Mouse (Mus musculus): ENCODE measurements around the gene Ly6g6c. TPM values are rescaled to one million over a fixed set of nuclear protein-coding genes. Genes with fewer than 3 reads are reported as not detected.

Ly6g6c gene
- polyA plus RNA-seq, 1 experiment, result 4.0 TPM

- Histone ChIP-seq H3K4me1 (ENCODE audit: control insufficient read depth, insufficient read depth, low read length) (no peaks in the 10 kb centered on the region), H3K36me3 (ENCODE audit: control insufficient read depth, insufficient read depth, low read length, poor library complexity, severe bottlenecking) (no peaks in the 10 kb centered on the region), H3K9ac (ENCODE audit: low read depth, poor library complexity, severe bottlenecking) (no peak overlapping the region), H3K4me3 (ENCODE audit: low read depth, low read length) (no peak overlapping the region), H3K27me3 (ENCODE audit: control insufficient read depth, insufficient read depth, low read length, poor library complexity, severe bottlenecking) (no peaks in the 10 kb centered on the region), H3K9me3 (replicated peaks; ENCODE audit: control insufficient read depth, insufficient read depth, low read length, poor library complexity, severe bottlenecking) (no peaks in the 10 kb centered on the region), H3K27ac (ENCODE audit: insufficient read depth, low read length) (no peak overlapping the region)
- no peak for TF ChIP-seq CTCF (IDR thresholded peaks at IDR 0.05; ENCODE audit: low read depth, low read length)
- TF ChIP-seq POLR2A (IDR thresholded peaks at IDR 0.05; ENCODE audit: insufficient read depth, low read length), result no peak
- TF ChIP-seq EP300 (IDR thresholded peaks at IDR 0.05; ENCODE audit: insufficient read depth, low read depth, low read length), result no peak
Measured at GRCm38 (mm10) chr17:35100196-35100765, 35.1 kb downstream of the Ly6g6c start.

GRCm38 (mm10) chr17:35101161-35101560, 36.0 kb downstream of the Ly6g6c start:
- Histone ChIP-seq H3K27me3 (ENCODE audit: control insufficient read depth, insufficient read depth, low read length, poor library complexity, severe bottlenecking) (no peaks in the 10 kb centered on the region), H3K4me3 (ENCODE audit: low read depth, low read length) (no peak overlapping the region), H3K4me1 (ENCODE audit: control insufficient read depth, insufficient read depth, low read length) (no peaks in the 10 kb centered on the region), H3K9ac (ENCODE audit: low read depth, poor library complexity, severe bottlenecking) (no peak overlapping the region), H3K27ac (ENCODE audit: insufficient read depth, low read length) (no peak overlapping the region), H3K36me3 (ENCODE audit: control insufficient read depth, insufficient read depth, low read length, poor library complexity, severe bottlenecking) (no peaks in the 10 kb centered on the region), H3K9me3 (replicated peaks; ENCODE audit: control insufficient read depth, insufficient read depth, low read length, poor library complexity, severe bottlenecking) (no peaks in the 10 kb centered on the region)
- TF ChIP-seq CTCF (IDR thresholded peaks at IDR 0.05; ENCODE audit: low read depth, low read length) (no peak), EP300 (IDR thresholded peaks at IDR 0.05; ENCODE audit: insufficient read depth, low read depth, low read length) (no peak), POLR2A (IDR thresholded peaks at IDR 0.05; ENCODE audit: insufficient read depth, low read length) (no peak)

- Histone ChIP-seq H3K27ac (ENCODE audit: insufficient read depth, low read length) (no peak overlapping the region), H3K9ac (ENCODE audit: low read depth, poor library complexity, severe bottlenecking) (no peak overlapping the region)
Measured at GRCm38 (mm10) chr17:35102299-35102698, 37.1 kb downstream of the Ly6g6c start.

GRCm38 (mm10) chr17:35103221-35103690, 38.1 kb downstream of the Ly6g6c start:
- Histone ChIP-seq H3K36me3 (ENCODE audit: control insufficient read depth, insufficient read depth, low read length, poor library complexity, severe bottlenecking) (no peaks in the 10 kb centered on the region), H3K9ac (ENCODE audit: low read depth, poor library complexity, severe bottlenecking) (no peak overlapping the region), H3K4me1 (ENCODE audit: control insufficient read depth, insufficient read depth, low read length) (no peaks in the 10 kb centered on the region), H3K27ac (ENCODE audit: insufficient read depth, low read length) (no peak overlapping the region), H3K27me3 (ENCODE audit: control insufficient read depth, insufficient read depth, low read length, poor library complexity, severe bottlenecking) (no peaks in the 10 kb centered on the region), H3K9me3 (replicated peaks; ENCODE audit: control insufficient read depth, insufficient read depth, low read length, poor library complexity, severe bottlenecking) (no peaks in the 10 kb centered on the region), H3K4me3 (ENCODE audit: low read depth, low read length) (no peak overlapping the region)
- TF ChIP-seq CTCF (IDR thresholded peaks at IDR 0.05; ENCODE audit: low read depth, low read length) (no peak), EP300 (IDR thresholded peaks at IDR 0.05; ENCODE audit: insufficient read depth, low read depth, low read length) (no peak), POLR2A (IDR thresholded peaks at IDR 0.05; ENCODE audit: insufficient read depth, low read length) (no peak)

More at GRCm38 (mm10) chr17:35102299-35102698, 37.1 kb downstream of the Ly6g6c start:
- H3K36me3 ChIP-seq (ENCODE audit: control insufficient read depth, insufficient read depth, low read length, poor library complexity, severe bottlenecking), result no peaks in the 10 kb centered on the region
- TF ChIP-seq EP300 (IDR thresholded peaks at IDR 0.05; ENCODE audit: insufficient read depth, low read depth, low read length) (no peak), POLR2A (IDR thresholded peaks at IDR 0.05; ENCODE audit: insufficient read depth, low read length) (no peak), CTCF (IDR thresholded peaks at IDR 0.05; ENCODE audit: low read depth, low read length) (no peak)
- no peaks in the 10 kb centered on the region for H3K9me3 ChIP-seq (replicated peaks; ENCODE audit: control insufficient read depth, insufficient read depth, low read length, poor library complexity, severe bottlenecking)
- H3K27me3 ChIP-seq (ENCODE audit: control insufficient read depth, insufficient read depth, low read length, poor library complexity, severe bottlenecking), result no peaks in the 10 kb centered on the region
- H3K4me1 ChIP-seq (ENCODE audit: control insufficient read depth, insufficient read depth, low read length), result no peaks in the 10 kb centered on the region
- H3K4me3 ChIP-seq (ENCODE audit: low read depth, low read length), result no peak overlapping the region

GRCm38 (mm10) chr17:35104079-35104478, 38.9 kb downstream of the Ly6g6c start:
- H3K4me3 ChIP-seq (ENCODE audit: low read depth, low read length), result no peak overlapping the region
- no peaks in the 10 kb centered on the region for H3K4me1 ChIP-seq (ENCODE audit: control insufficient read depth, insufficient read depth, low read length)
- H3K9me3 ChIP-seq (replicated peaks; ENCODE audit: control insufficient read depth, insufficient read depth, low read length, poor library complexity, severe bottlenecking), result no peaks in the 10 kb centered on the region
- no peak overlapping the region for H3K27ac ChIP-seq (ENCODE audit: insufficient read depth, low read length)
- H3K36me3 ChIP-seq (ENCODE audit: control insufficient read depth, insufficient read depth, low read length, poor library complexity, severe bottlenecking), result no peaks in the 10 kb centered on the region
- TF ChIP-seq POLR2A (IDR thresholded peaks at IDR 0.05; ENCODE audit: insufficient read depth, low read length) (no peak), EP300 (IDR thresholded peaks at IDR 0.05; ENCODE audit: insufficient read depth, low read depth, low read length) (no peak), CTCF (IDR thresholded peaks at IDR 0.05; ENCODE audit: low read depth, low read length) (no peak)
- H3K9ac ChIP-seq (ENCODE audit: low read depth, poor library complexity, severe bottlenecking), result no peak overlapping the region
- no peaks in the 10 kb centered on the region for H3K27me3 ChIP-seq (ENCODE audit: control insufficient read depth, insufficient read depth, low read length, poor library complexity, severe bottlenecking)

- H3K36me3 ChIP-seq (ENCODE audit: control insufficient read depth, insufficient read depth, low read length, poor library complexity, severe bottlenecking), result no peaks in the 10 kb centered on the region
- H3K4me3 ChIP-seq (ENCODE audit: low read depth, low read length), result no peak overlapping the region
- no peak for TF ChIP-seq CTCF (IDR thresholded peaks at IDR 0.05; ENCODE audit: low read depth, low read length)
- TF ChIP-seq POLR2A (IDR thresholded peaks at IDR 0.05; ENCODE audit: insufficient read depth, low read length), result no peak
- TF ChIP-seq EP300 (IDR thresholded peaks at IDR 0.05; ENCODE audit: insufficient read depth, low read depth, low read length), result no peak
- H3K27ac ChIP-seq (ENCODE audit: insufficient read depth, low read length), result no peak overlapping the region
- H3K9me3 ChIP-seq (replicated peaks; ENCODE audit: control insufficient read depth, insufficient read depth, low read length, poor library complexity, severe bottlenecking), result no peaks in the 10 kb centered on the region
- no peaks in the 10 kb centered on the region for H3K27me3 ChIP-seq (ENCODE audit: control insufficient read depth, insufficient read depth, low read length, poor library complexity, severe bottlenecking)
- H3K9ac ChIP-seq (ENCODE audit: low read depth, poor library complexity, severe bottlenecking), result no peak overlapping the region
- H3K4me1 ChIP-seq (ENCODE audit: control insufficient read depth, insufficient read depth, low read length), result no peaks in the 10 kb centered on the region
Measured at GRCm38 (mm10) chr17:35104754-35105153, 39.6 kb downstream of the Ly6g6c start.

All from ES-Bruce4 (cell line).